Mouse (Mus musculus) liver, postnatal 0 days (tissue): ENCODE data around the gene Cdk12. TPM values are rescaled to one million over a fixed set of nuclear protein-coding genes. Genes with fewer than 3 reads are reported as not detected.

Experiments
- ATAC-seq: fragments of 200-750 bp; cut with Nextera tagmentation; 2 replicates; pipeline ENCODE4 v1.8.0; 2017; ENCODE audit warnings: mild to moderate bottlenecking, moderate library complexity
- DNase-seq: peaks from one replicate; pipeline ENCODE4 v3.0.0-alpha.2; 2016
- H3K27ac ChIP-seq: fragments of 300-500 bp; sonication (generic); 2 replicates; pipeline ENCODE4 v1.5.1; 2014; ENCODE audit warnings: antibody characterized with exemption, moderate library complexity, mild to moderate bottlenecking, low read depth
- H3K27me3 ChIP-seq: fragments of 300-500 bp; sonication (generic); 2 replicates; pipeline ENCODE4 v1.6.1; 2014; ENCODE audit warnings: low read length, control low read depth, mixed read lengths; ENCODE audit not compliant: insufficient read depth
- H3K36me3 ChIP-seq: fragments of 300-500 bp; sonication (generic); replicated peaks from 2 replicates; pipeline ENCODE4 v1.6.1; 2014; ENCODE audit warnings: mild to moderate bottlenecking, control low read depth, low read length, moderate library complexity, mixed read lengths; ENCODE audit not compliant: insufficient read depth
- H3K4me1 ChIP-seq: fragments of 300-500 bp; sonication (generic); 2 replicates; pipeline ENCODE4 v1.6.1; 2014; ENCODE audit warnings: antibody characterized with exemption, mild to moderate bottlenecking, control low read depth; ENCODE audit not compliant: insufficient read depth
- H3K4me2 ChIP-seq: fragments of 300-500 bp; sonication (generic); 2 replicates; pipeline ENCODE4 v1.6.1; 2014; ENCODE audit warnings: low read depth, mild to moderate bottlenecking, low read length, moderate library complexity, mixed read lengths
- H3K4me3 ChIP-seq: fragments of 300-500 bp; sonication (generic); 2 replicates; pipeline ENCODE4 v1.5.1; 2014; ENCODE audit warnings: low read depth, low read length
- H3K9ac ChIP-seq: fragments of 300-500 bp; sonication (generic); replicated peaks from 2 replicates; pipeline ENCODE4 v1.6.1; 2014; ENCODE audit warnings: mild to moderate bottlenecking, moderate library complexity
- H3K9me3 ChIP-seq: fragments of 300-500 bp; sonication (generic); 2 replicates; pipeline ENCODE4 v1.6.1; 2016; ENCODE audit warnings: mild to moderate bottlenecking, control low read depth, low read length, mixed read lengths
- CTCF ChIP-seq: sonication (generic); IDR thresholded peaks from 2 replicates; pipeline ENCODE4 v1.5.1; 2016; ENCODE audit warnings: antibody characterized with exemption, low read depth
- EP300 ChIP-seq: IDR thresholded peaks from 2 replicates; pipeline ENCODE4 v1.6.1; 2016; ENCODE audit warnings: antibody characterized with exemption, low read depth, mild to moderate bottlenecking
- WGBS: fragments of 180-500 bp; shearing (Covaris S2); extraction: QIAGEN DNeasy Blood & Tissue Kit; methylation state at CpG from one replicate; pipeline ENCODE4 v1.1.7; 2014; ENCODE audit not compliant: insufficient replicate concordance; 5-methylcytosine and 5-hydroxymethylcytosine counted together
- polyA plus RNA-seq: library from polyadenylated mRNA; unstranded; fragments of >200 nt; fragmentation: Nextera tagmentation; extraction: Ambion mirVana; gene quantifications from 2 replicates; pipeline ENCODE4 v1.2.1, GENCODE M21; 2015

Gene Cdk12
- polyA plus RNA-seq, 1 experiment from 2014 or later, result 3.9 TPM

- Histone ChIP-seq H3K9me3 (no peaks in the 10 kb centered on the region), H3K4me3 (no peak overlapping the region), H3K4me2 (no peak overlapping the region), H3K4me1 (peaks cover 3% of the 10 kb centered on the region), H3K27me3 (peaks cover 26% of the 10 kb centered on the region), H3K27ac (no peak overlapping the region), H3K9ac (no peak overlapping the region), H3K36me3 (no peaks in the 10 kb centered on the region)
- DNase-seq (no peak), ATAC-seq (no peak)
- TF ChIP-seq EP300, result no peak
- TF ChIP-seq CTCF, result no peak
- WGBS, result 57% methylated on average over 2 of the region's 2 CpGs
Measured at GRCm38 (mm10) chr11:98290906-98291305, 88.0 kb downstream of the Cdk12 start.

GRCm38 (mm10) chr11:98293070-98293469 lies 90.2 kb downstream of the Cdk12 start:
- peaks cover 14% of the 10 kb centered on the region for H3K4me1 ChIP-seq
- DNase-seq, result peak; percentile 27
- H3K9ac ChIP-seq, result no peak overlapping the region
- no peak overlapping the region for H3K4me3 ChIP-seq
- TF ChIP-seq EP300 (no peak), CTCF (no peak)
- no peak overlapping the region for H3K4me2 ChIP-seq
- H3K27me3 ChIP-seq, result peaks cover 37% of the 10 kb centered on the region
- ATAC-seq, result peak; percentile 40; the same call in 1 of the 2 replicates
- H3K27ac ChIP-seq, result no peak overlapping the region
- H3K9me3 ChIP-seq, result no peaks in the 10 kb centered on the region
- H3K36me3 ChIP-seq, result no peaks in the 10 kb centered on the region
- 34% methylated on average over 2 of the region's 2 CpGs for WGBS

DNA sequence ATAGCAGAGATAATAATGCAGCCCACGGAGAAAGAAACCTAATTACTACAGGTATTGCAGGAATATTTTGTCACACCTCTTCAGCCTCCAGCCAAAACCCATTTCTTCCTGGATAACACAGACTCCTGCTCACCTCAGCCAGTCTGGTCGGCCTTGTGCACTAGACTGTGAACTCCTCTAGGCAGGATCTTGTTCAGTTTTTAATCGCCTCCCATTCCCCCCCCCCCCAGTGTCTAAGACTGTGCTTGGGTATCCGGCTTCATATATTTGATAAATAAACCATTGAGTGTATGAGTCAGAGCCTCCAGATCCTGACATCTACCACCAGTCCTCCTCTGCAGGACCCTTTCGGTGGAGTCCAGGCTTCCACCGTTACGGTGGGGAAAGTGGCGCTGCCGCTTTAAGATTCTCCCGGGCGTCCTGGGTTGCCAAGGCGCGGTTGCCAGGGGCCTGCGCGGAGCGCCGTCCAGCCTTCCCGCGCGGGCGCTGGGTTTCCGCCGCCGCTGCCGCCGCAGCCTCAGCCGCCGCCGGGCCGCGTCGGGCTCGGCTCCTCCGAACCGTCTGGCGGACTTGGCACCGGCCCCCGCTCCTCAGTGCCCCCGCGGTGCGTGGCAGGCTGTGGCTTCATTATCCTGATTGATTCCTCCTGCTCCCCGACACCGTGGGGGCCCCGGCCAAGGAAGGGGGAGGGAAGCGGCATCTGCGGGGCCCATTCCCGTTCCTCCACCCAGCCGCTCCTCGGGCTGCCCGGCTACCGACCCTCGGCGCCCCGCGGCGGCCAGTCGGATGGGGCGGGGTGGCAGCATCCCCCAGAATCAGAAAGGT lies 91.5 kb downstream of the Cdk12 start:
- Histone ChIP-seq H3K27me3 (peaks cover 43% of the 10 kb centered on the region), H3K4me1 (peaks cover 20% of the 10 kb centered on the region), H3K9ac (peak overlapping the region; percentile 74), H3K4me2 (peak overlapping the region; percentile 80), H3K9me3 (no peaks in the 10 kb centered on the region), H3K4me3 (peak overlapping the region; percentile 60), H3K27ac (peak overlapping the region; percentile 11; the same call in 1 of the 2 replicates), H3K36me3 (no peaks in the 10 kb centered on the region)
- WGBS, result 3% methylated on average over 47 of the region's 58 CpGs
- DNase-seq, result peak; percentile 69
- ATAC-seq, result 0 out of 2 replicates have a peak, but pooled peaks have one; percentile 19
- TF ChIP-seq EP300, result no peak
- no peak for TF ChIP-seq CTCF

DNA sequence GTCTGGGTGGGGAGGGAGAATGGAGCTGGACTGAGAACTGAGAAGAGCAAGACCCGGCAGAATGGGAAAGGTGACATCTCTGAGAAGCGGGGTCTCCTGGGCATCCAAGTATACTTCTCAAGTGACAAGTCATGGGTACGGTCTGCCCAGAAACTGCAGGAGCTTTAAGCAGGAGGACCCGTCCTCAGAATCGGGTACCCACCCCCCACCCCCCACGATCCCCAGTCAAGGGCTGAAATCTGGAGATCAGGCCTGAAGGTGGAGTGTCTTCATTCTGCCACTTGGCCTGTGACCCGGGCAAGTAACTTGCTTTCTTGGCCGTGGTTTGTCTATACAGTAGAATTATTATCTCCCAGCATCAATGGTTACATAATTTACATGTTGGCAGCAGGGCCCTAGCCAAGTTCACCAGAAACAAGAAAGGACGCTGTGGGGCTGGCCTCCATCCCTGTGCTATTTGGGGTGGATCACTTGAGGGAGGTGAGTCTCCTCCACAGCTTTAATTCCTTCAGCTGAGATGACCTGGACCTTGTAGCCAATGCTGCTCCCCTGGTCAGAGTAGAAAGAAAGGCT lies 92.2 kb downstream of the Cdk12 start:
- peak overlapping the region; percentile 60 for H3K4me3 ChIP-seq
- ATAC-seq (no peak), DNase-seq (no peak)
- no peak overlapping the region; the same call in 1 of the 2 replicates for H3K27ac ChIP-seq
- H3K4me2 ChIP-seq, result peak overlapping the region; percentile 80
- TF ChIP-seq CTCF (no peak), EP300 (no peak)
- 6% methylated on average over 9 of the region's 9 CpGs for WGBS
- peaks cover 20% of the 10 kb centered on the region for H3K4me1 ChIP-seq
- H3K36me3 ChIP-seq, result no peaks in the 10 kb centered on the region
- peaks cover 43% of the 10 kb centered on the region for H3K27me3 ChIP-seq
- peak overlapping the region; percentile 74 for H3K9ac ChIP-seq
- no peaks in the 10 kb centered on the region for H3K9me3 ChIP-seq

GRCm38 (mm10) chr11:98296277-98296676 lies 93.4 kb downstream of the Cdk12 start:
- H3K9me3 ChIP-seq, result no peaks in the 10 kb centered on the region
- ATAC-seq, result peak; percentile 3; the same call in 1 of the 2 replicates
- H3K9ac ChIP-seq, result peak overlapping the region; percentile 46; the same call in 1 of the 2 replicates
- H3K4me1 ChIP-seq, result peaks cover 20% of the 10 kb centered on the region
- WGBS, result 11% methylated on average over 5 of the region's 5 CpGs
- peak overlapping the region; percentile 96 for H3K27ac ChIP-seq
- H3K27me3 ChIP-seq, result peaks cover 43% of the 10 kb centered on the region
- no peak for TF ChIP-seq EP300
- peak; percentile 61 for TF ChIP-seq CTCF
- no peak overlapping the region for H3K4me3 ChIP-seq
- DNase-seq, result peak; percentile 28
- no peaks in the 10 kb centered on the region for H3K36me3 ChIP-seq
- no peak overlapping the region for H3K4me2 ChIP-seq

- peaks cover 20% of the 10 kb centered on the region for H3K4me1 ChIP-seq
- peak overlapping the region; percentile 61 for H3K4me2 ChIP-seq
- H3K9me3 ChIP-seq, result no peaks in the 10 kb centered on the region
- ATAC-seq (peak; percentile 77), DNase-seq (peak; percentile 37)
- 58% methylated on average over 2 of the region's 2 CpGs for WGBS
- H3K4me3 ChIP-seq, result no peak overlapping the region
- H3K36me3 ChIP-seq, result no peaks in the 10 kb centered on the region
- peak; percentile 49; the same call in 1 of the 2 replicates for TF ChIP-seq EP300
- TF ChIP-seq CTCF, result no peak
- peak overlapping the region; percentile 46 for H3K9ac ChIP-seq
- H3K27ac ChIP-seq, result peak overlapping the region; percentile 96
- peaks cover 43% of the 10 kb centered on the region for H3K27me3 ChIP-seq
Measured at GRCm38 (mm10) chr11:98296916-98297315, 94.1 kb downstream of the Cdk12 start.
